Mouse (Mus musculus) embryo, embryonic 9.5 days (tissue): ENCODE results near the gene Olfr978.
"Not testable (repeated sequence)": the region's sequence is repeated elsewhere in the genome, so short reads cannot be mapped to it uniquely, and the experiment has no call there.

Experiments
- DNase-seq: peaks from one replicate; pipeline ENCODE4 v3.0.0-alpha.2; 2017; ENCODE audit errors: extremely low spot score

Olfr978 gene

GRCm38 (mm10) chr9:39991813-39992212 lies at the start of gene Olfr978:
Olfr978 (plus strand) TSS chr9:39992113.
- DNase-seq: no peak

- DNase-seq: no peak
These were observed 40.0 kb upstream of the Olfr978 start, which contains the start of gene Olfr975 for GRCm38 (mm10) chr9:39951946-39952345. Olfr975 (minus strand) TSS chr9:39952046.

- DNase-seq: not testable (repeated sequence)
These were observed 30.9 kb upstream of the Olfr978 start, which contains the start of gene Olfr976 for GRCm38 (mm10) chr9:39961033-39961432. Olfr976 (minus strand) TSS chr9:39961133.

GRCm38 (mm10) chr9:39976581-39977145 lies 15.2 kb upstream of the Olfr978 start:
- DNase-seq: not testable (repeated sequence)

- DNase-seq: no peak
These were observed 11.5 kb downstream of the Olfr978 start, which contains the start of gene Olfr979 for GRCm38 (mm10) chr9:40003365-40003764. Olfr979 (minus strand) TSS chr9:40003465.

GRCm38 (mm10) chr9:40009482-40009881 lies 17.6 kb downstream of the Olfr978 start, which contains the start of gene Olfr980:
Olfr980 (minus strand) TSS chr9:40009582.
- DNase-seq: no peak

- DNase-seq: no peak
These were observed 29.3 kb downstream of the Olfr978 start, which contains the start of gene Olfr981 for GRCm38 (mm10) chr9:40021164-40021563. Olfr981 (plus strand) TSS chr9:40021464.
